Mouse (Mus musculus): ENCODE measurements around the gene Atp2b1.

- TF ChIP-seq CTCF (IDR thresholded peaks at IDR 0.05; ENCODE audit: borderline replicate concordance, insufficient read depth, low read depth, low read length): no peak
- no peak for TF ChIP-seq POLR2A (IDR thresholded peaks at IDR 0.05; ENCODE audit: borderline replicate concordance, insufficient read depth, low read length)
Measured at GRCm38 (mm10) chr10:98915398-98915931, 1.3 kb downstream of the Atp2b1 start.

Measured in cerebellum, adult 2 months (tissue).